Mouse (Mus musculus) liver, adult 2 months (tissue): ENCODE data around the gene Cacna2d1. TPM values are rescaled to one million over a fixed set of nuclear protein-coding genes. Genes with fewer than 3 reads are reported as not detected.

Source experiments
- DNase-seq: peaks from one replicate; pipeline ENCODE4 v3.0.0-alpha.2; 2011; ENCODE audit warnings: low read depth, low spot score; ENCODE audit errors: extremely low read depth
- H3K27ac ChIP-seq: fragments of 200-500 bp; replicated peaks from 2 replicates; pipeline ENCODE4 v1.5.1; 2012; ENCODE audit warnings: low read depth, mild to moderate bottlenecking, control low read depth, inconsistent platforms, low read length; ENCODE audit not compliant: insufficient read depth
- H3K27me3 ChIP-seq: fragments of 200-500 bp; 2 replicates; pipeline ENCODE4 v1.6.1; 2012; ENCODE audit warnings: mild to moderate bottlenecking, moderate library complexity, low read length, inconsistent platforms; ENCODE audit not compliant: control insufficient read depth, insufficient read depth
- H3K36me3 ChIP-seq: fragments of 200-500 bp; 2 replicates; pipeline ENCODE4 v1.6.1; 2012; ENCODE audit warnings: low read length, inconsistent platforms; ENCODE audit not compliant: control insufficient read depth, insufficient read depth
- H3K4me1 ChIP-seq: fragments of 200-500 bp; 2 replicates; pipeline ENCODE4 v1.6.1; 2011; ENCODE audit warnings: low read length; ENCODE audit not compliant: control insufficient read depth, insufficient read depth
- H3K4me3 ChIP-seq: fragments of 200-500 bp; 2 replicates; pipeline ENCODE4 v1.5.1; 2011; ENCODE audit warnings: low read depth, mild to moderate bottlenecking, control low read depth, low read length, moderate library complexity; ENCODE audit not compliant: insufficient read depth
- H3K79me2 ChIP-seq: fragments of 200-500 bp; 2 replicates; pipeline ENCODE4 v1.6.1; 2012; ENCODE audit warnings: inconsistent platforms, mild to moderate bottlenecking, low read length, moderate library complexity; ENCODE audit not compliant: control insufficient read depth, insufficient read depth
- H3K9ac ChIP-seq: fragments of 200-500 bp; 2 replicates; pipeline ENCODE4 v1.6.1; 2012; ENCODE audit warnings: low read depth, mild to moderate bottlenecking, control low read depth, inconsistent platforms, low read length
- CTCF ChIP-seq: fragments of 200-500 bp; IDR thresholded peaks from 2 replicates; pipeline ENCODE4 v1.5.1; 2011; ENCODE audit warnings: low read depth, low read length, control low read depth
- POLR2A ChIP-seq: fragments of 200-500 bp; IDR thresholded peaks from 2 replicates; pipeline ENCODE4 v1.6.1; 2011; ENCODE audit warnings: low read length, control low read depth; ENCODE audit not compliant: insufficient read depth; ENCODE audit errors: extremely low read depth
- WGBS: fragments of 180-500 bp; shearing (Covaris S2); methylation state at CpG from one replicate; pipeline ENCODE4 v1.1.7; 2018; 5-methylcytosine and 5-hydroxymethylcytosine counted together
- polyA plus RNA-seq: library from polyadenylated mRNA; depleted of rRNA; stranded (reverse); fragments of >200 nt; gene quantifications from 2 replicates; pipeline ENCODE4 v1.2.3, GENCODE M21; 2012
- total RNA-seq: library from RNA; depleted of rRNA; stranded (reverse); fragments of >200 nt; gene quantifications from 2 replicates; pipeline ENCODE4 v1.2.3, GENCODE M21; 2014

The Cacna2d1 gene
- total and polyA plus RNA-seq, 2 experiments: 0.10 to 1.1 TPM

DNA sequence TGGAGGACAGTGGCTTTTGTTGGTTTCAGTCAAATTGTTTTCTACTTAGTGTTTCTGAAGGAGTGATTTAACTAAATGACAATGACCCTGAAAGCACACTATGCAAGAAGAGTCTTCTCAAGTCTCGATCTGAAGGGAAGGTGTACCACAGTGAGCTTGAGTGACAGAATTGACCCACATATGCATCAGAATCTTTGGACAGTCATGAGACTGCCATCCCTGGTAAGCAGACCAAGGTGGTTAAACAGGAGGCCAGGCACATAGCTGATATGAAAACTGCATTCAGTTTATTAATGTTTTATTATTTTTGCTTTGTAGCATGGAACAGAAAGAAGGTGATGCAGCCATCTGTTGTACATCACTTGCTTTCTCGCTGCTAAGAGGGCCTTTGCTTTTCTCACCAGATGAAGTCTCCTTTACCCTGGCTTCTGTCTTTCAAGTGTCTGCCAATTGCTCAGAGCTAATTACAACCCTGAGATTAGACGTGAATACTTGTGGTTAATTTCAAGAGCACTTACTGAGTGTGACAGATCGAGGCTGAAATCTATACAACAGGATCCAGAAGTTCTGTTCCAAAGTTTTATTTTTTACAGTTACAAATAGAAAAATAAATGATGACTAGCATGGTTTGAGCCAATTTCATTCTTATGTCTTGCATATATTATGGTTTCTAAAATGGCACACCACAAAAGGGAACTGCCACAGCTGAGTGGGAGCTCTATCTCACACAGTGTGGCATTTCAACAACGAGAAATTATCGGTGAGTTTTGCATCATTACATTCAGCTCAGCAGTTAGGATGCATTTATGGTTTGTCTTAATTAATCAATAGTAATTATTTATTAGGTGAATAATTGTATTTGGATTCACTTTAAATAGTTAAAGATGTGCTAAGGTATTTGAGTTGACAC lies 221.1 kb downstream of the Cacna2d1 start:
- no peak for DNase-seq
- 80% methylated on average over 6 of the region's 6 CpGs for WGBS
- no peaks in the 10 kb centered on the region for H3K36me3 ChIP-seq
- H3K79me2 ChIP-seq: no peaks in the 10 kb centered on the region
- TF ChIP-seq CTCF: no peak
- no peak for TF ChIP-seq POLR2A
- no peaks in the 10 kb centered on the region for H3K4me1 ChIP-seq
- no peaks in the 10 kb centered on the region for H3K27me3 ChIP-seq
- no peak overlapping the region for H3K27ac ChIP-seq
- no peak overlapping the region for H3K9ac ChIP-seq
- no peak overlapping the region for H3K4me3 ChIP-seq

DNA sequence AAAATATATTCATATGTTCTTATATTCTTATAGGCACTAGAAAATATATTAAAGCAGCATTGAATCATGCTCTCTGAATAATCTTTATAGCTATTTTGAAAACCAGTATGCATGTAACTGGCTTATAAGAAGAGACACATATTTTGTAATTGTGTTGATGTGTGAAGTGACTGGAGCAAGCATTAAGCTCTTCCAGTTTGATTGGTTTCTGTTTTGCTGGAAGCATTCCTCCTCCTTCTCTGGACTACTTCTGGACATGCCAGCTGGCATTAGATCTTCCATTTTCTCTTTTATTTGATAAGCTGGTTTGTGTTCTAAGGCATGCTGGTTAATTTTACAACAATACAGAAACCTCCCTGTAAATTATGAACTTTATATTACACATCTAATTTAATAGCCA lies 228.8 kb downstream of the Cacna2d1 start:
- Histone ChIP-seq H3K79me2 (no peaks in the 10 kb centered on the region), H3K27ac (no peak overlapping the region), H3K36me3 (no peaks in the 10 kb centered on the region), H3K9ac (no peak overlapping the region), H3K4me3 (no peak overlapping the region), H3K27me3 (no peaks in the 10 kb centered on the region), H3K4me1 (no peaks in the 10 kb centered on the region)
- no peak for TF ChIP-seq CTCF
- TF ChIP-seq POLR2A: no peak
- no peak for DNase-seq

- 74% methylated on average over 12 of the region's 12 CpGs for WGBS
- no peaks in the 10 kb centered on the region for H3K4me1 ChIP-seq
- no peaks in the 10 kb centered on the region for H3K36me3 ChIP-seq
- no peak for TF ChIP-seq CTCF
- no peak for TF ChIP-seq POLR2A
- no peak overlapping the region for H3K4me3 ChIP-seq
- DNase-seq: no peak
- no peaks in the 10 kb centered on the region for H3K79me2 ChIP-seq
- H3K27me3 ChIP-seq: no peaks in the 10 kb centered on the region
- no peak overlapping the region for H3K9ac ChIP-seq
- H3K27ac ChIP-seq: no peak overlapping the region
These were observed 231.8 kb downstream of the Cacna2d1 start for GRCm38 (mm10) chr5:16166117-16166867.

DNA sequence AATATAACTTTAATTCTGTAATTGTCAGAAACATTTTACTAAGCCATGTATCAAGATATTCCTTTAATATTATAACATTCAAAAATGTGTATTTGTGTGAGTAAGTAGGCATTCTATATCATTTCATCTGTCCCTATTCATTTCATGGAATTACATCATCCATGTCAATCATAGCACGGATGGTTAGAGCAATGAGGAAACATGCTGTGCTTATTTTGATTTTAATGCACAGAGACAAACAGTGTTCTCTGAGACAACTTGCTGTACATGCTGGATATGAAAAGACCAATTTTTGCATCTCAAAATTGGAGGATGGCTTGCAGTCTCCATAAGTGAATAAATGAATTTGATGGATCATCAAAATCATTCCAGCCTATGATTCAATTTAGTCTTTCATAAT lies 232.4 kb downstream of the Cacna2d1 start:
- H3K9ac ChIP-seq: no peak overlapping the region
- no peaks in the 10 kb centered on the region for H3K36me3 ChIP-seq
- no peaks in the 10 kb centered on the region for H3K27me3 ChIP-seq
- H3K4me3 ChIP-seq: no peak overlapping the region
- no peak for DNase-seq
- H3K27ac ChIP-seq: no peak overlapping the region
- no peaks in the 10 kb centered on the region for H3K4me1 ChIP-seq
- no peak for TF ChIP-seq CTCF
- TF ChIP-seq POLR2A: no peak
- H3K79me2 ChIP-seq: no peaks in the 10 kb centered on the region
- 82% methylated on average over 1 of the region's 1 CpGs for WGBS

DNA sequence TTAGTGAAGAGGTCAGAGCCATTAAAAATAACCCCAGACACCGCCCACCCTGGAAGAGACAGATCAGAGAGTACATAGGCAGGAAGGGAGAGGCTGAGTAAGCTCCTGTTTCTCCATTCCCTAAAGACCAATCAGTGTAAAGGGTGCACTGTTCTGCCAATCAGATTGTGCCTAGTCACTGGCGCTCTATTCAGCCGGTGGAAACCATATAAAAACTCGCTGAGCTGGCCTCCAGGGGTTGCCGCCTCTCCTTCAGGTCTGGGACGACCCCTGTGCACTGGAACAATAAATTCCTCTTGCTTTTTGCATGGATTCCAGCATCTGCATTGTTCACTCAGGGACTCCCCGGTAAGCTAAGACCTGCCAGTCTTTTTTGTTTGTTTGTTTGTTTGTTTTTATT lies 246.6 kb downstream of the Cacna2d1 start:
- H3K4me3 ChIP-seq: no peak overlapping the region
- 85% methylated on average over 7 of the region's 7 CpGs for WGBS
- H3K27ac ChIP-seq: no peak overlapping the region
- no peak for DNase-seq
- H3K36me3 ChIP-seq: no peaks in the 10 kb centered on the region
- TF ChIP-seq CTCF: no peak
- TF ChIP-seq POLR2A: no peak
- no peaks in the 10 kb centered on the region for H3K27me3 ChIP-seq
- no peaks in the 10 kb centered on the region for H3K79me2 ChIP-seq
- H3K4me1 ChIP-seq: no peaks in the 10 kb centered on the region
- H3K9ac ChIP-seq: no peak overlapping the region

GRCm38 (mm10) chr5:16184064-16184463 lies 249.6 kb downstream of the Cacna2d1 start:
- 80% methylated on average over 1 of the region's 1 CpGs for WGBS

More at GRCm38 (mm10) chr5:16184064-16184463, 249.6 kb downstream of the Cacna2d1 start:
- Histone ChIP-seq H3K27me3 (no peaks in the 10 kb centered on the region), H3K4me3 (no peak overlapping the region), H3K36me3 (no peaks in the 10 kb centered on the region), H3K9ac (no peak overlapping the region), H3K79me2 (no peaks in the 10 kb centered on the region), H3K27ac (no peak overlapping the region), H3K4me1 (no peaks in the 10 kb centered on the region)
- DNase-seq: no peak
- no peak for TF ChIP-seq CTCF
- no peak for TF ChIP-seq POLR2A
